Mouse (Mus musculus): ENCODE measurements around the gene Rfpl4b. TPM values are rescaled to one million over a fixed set of nuclear protein-coding genes. Genes with fewer than 3 reads are reported as not detected.

Rfpl4b gene
- not detected in 2 replicates for polyA plus RNA-seq (2012; rRNA removed; ENCODE audit: low replicate concordance)

GRCm38 (mm10) chr10:38821679-38822078 lies at the start of gene Rfpl4b:
Gene Rfpl4b, minus strand, starts transcription at chr10:38821779.

Other genes with a start within 250 kb of the Rfpl4b start
- gene Lama4, start 143.7 kb upstream of the Rfpl4b start, polyA plus RNA-seq (2012; rRNA removed; ENCODE audit: low replicate concordance) = 10.4 and 11.9 TPM in 2 replicates

Measured in duodenum, adult 2 months (tissue).